Mouse (Mus musculus) ovary, postnatal 10 days (tissue): Measurements from ENCODE around the gene Slx4.
"Not testable (repeated sequence)": the region's sequence is repeated elsewhere in the genome, so short reads cannot be mapped to it uniquely, and the experiment has no call there.

Experiments used
- DNase-seq: peaks from one replicate; pipeline ENCODE4 v3.0.0; 2022; ENCODE audit warnings: low spot score

The Slx4 gene

GRCm38 (mm10) chr16:4012882-4013570, 9.5 kb upstream of the Slx4 start:
- DNase-seq: no peak

- DNase-seq: no peak
Observed at GRCm38 (mm10) chr16:3988410-3988809, 15.2 kb downstream of the Slx4 start.

DNA sequence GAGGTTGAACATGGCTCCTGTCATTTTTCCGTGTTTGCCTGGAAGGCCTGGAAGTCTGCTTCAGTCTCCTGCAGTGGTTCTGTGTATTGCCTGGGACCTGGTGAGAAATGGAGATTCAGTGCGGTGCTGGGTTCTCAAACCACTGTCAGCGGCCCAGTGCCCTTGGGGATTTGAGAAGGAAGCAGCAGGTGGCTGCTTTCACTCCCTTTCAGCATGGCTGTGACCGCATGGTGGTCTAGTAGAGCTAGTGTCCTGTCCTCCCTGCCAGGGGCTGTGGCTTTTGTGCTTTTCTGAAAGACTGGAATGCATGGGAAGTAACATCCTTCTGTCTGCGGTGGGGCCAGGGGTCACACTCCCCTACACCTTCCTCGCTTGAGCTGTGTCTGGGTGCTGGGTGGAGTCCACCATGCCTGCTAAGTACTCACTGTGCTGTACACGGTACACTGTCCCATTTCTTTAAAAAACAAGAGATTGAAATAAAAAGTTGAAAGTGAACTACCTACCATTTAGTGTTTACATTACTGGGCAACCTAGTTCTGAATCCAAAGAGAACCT, 20.3 kb downstream of the Slx4 start:
- DNase-seq: no peak

GRCm38 (mm10) chr16:3982173-3982572, 21.4 kb downstream of the Slx4 start:
- no peak for DNase-seq

- no peak for DNase-seq
Observed at GRCm38 (mm10) chr16:3976712-3977111, 26.9 kb downstream of the Slx4 start.

DNA sequence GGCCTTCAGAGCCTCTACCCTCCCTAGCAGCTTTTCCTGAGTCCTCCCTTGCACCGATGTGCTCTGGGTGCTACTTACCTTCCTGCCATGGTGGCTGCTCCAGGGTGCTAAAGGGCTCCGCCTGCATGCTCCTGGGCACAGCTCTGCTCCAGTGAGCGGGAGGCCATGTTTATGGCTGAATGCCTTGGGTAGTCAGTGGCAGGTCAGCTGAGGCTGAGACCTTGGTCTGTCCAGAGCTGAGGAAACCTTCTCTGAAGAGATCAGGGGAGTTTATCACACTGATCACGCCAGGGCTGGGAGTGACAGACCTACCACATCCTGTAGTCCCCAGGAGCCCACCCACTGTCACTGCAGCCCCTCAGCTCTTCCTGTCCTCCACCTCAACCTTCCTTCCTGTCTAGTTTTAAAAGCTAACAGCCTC, 27.3 kb downstream of the Slx4 start, which contains the start of gene Nlrc3:
Nlrc3 (minus strand) TSS at position 382 of the 421 bp plus-strand sequence.
- no peak for DNase-seq

DNA sequence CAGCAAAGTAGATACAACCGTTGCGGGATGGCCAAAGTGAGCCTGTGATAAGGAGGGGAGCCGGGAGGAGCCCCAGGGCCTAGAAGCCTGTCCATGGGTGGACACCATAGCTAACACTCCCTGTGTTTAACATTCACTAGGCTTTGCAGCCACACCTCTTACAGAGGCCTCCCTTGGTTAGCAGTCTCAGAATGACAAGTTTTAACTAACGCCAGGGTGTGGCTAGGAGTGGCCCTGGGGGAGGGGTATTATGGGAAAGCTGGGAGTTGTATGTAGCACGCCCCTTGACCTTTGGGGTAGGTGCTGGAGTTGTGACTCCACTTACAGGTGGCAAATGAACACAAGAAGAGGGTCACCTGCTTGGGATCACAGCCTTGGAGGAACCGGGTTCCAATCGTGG, 27.9 kb downstream of the Slx4 start:
- no peak for DNase-seq

DNA sequence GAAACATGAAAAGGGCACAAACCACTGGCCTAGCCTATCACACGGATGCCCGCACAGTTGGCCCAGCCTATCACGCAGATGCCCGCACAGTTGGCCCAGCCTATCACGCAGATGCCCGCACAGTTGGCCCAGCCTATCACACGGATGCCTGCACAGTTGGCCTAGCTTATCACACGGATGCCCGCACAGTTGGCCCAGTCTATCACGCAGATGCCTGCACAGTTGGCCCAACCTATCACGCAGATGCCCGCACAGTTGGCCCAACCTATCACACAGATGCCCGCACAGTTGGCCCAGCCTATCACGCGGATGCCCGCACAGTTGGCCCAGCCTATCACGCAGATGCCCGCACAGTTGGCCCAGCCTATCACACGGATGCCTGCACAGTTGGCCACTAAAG, 29.1 kb downstream of the Slx4 start:
- not testable (repeated sequence) for DNase-seq

DNA sequence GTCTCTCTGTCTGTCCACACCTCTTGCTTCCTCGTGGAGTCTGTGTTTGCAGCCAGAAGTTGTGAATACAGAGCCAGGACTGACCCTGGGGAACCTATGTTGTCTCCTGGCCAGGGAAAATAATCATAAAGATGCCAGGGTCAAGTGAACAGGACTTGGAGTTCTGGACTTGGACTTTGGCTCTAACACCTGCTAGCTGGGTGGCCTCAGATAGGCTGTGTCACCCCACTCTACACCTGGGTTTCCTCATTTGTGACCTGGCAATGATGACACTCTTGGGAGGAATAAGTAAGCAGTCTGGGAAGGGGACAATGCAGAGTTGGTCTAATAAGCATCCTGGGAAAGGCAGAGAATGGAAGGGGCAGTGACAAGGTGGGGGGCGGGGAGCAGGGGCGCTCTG, 38.0 kb downstream of the Slx4 start:
- DNase-seq: no peak

DNA sequence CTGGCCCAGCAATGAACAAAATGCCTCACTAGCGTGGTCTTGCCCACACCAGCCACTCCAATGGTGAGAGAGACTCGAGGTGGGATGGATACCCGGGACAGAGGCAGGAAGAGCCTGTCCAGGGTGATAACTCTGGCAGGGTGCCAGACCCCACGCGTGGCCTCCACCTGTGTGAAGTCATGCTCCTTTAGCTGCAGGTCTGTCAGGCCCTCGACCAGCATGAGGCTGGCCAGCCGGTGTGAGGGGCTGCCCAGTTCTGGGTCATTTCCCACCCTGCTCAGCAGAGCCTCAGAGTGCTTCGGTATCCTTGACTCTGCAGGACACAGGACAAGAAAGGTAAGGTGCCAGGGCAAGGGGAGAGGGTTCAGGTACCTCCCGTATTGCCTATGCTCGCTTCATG, 38.6 kb downstream of the Slx4 start:
- no peak for DNase-seq

- no peak for DNase-seq
Observed at GRCm38 (mm10) chr16:3959261-3959660, 44.3 kb downstream of the Slx4 start.

GRCm38 (mm10) chr16:3956369-3956768, 47.2 kb downstream of the Slx4 start:
- DNase-seq: no peak

DNA sequence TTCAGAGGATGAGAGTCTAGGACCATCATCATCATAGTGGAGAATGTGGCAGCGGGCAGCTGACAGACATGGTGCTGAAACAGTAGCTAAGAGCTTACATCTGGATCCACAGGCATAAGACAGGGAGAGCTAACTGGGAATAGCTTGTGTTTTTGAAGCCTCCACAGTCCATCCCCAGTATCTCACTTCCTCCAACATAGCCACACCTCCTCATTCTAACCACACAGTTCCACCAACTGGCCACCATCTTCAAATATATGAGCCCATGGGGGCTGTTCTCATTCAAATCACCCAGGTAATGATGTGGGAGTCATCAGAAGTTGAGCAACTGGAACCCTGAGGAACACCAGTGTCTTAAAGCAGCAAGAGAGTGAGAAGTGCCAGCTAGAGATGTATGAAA, 52.4 kb downstream of the Slx4 start:
- no peak for DNase-seq

GRCm38 (mm10) chr16:3934701-3935100, 68.9 kb downstream of the Slx4 start:
- DNase-seq: no peak

- no peak for DNase-seq
Observed at GRCm38 (mm10) chr16:3934091-3934490, 69.5 kb downstream of the Slx4 start.

DNA sequence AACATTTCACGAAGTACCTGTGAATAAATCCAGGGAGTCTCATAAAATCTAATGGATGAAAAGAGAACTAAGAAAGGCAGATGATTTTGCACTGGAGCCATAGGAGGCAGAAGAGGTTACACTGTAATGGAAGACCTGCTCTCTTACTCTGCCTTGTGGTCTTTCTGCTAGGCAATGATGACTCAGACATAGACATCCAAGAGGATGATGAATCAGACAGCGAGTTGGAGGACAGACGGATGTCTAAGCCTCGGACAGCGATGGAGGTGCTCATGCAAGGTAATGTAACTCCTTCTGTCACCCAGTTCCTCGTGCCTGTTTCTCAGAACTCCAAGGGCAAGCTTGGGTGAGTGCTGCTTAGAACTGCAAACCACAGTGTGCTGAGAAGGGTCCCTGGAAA, 70.0 kb downstream of the Slx4 start:
- DNase-seq: no peak

- no peak for DNase-seq
Observed at GRCm38 (mm10) chr16:3929151-3929550, 74.4 kb downstream of the Slx4 start.
